Comparison of ENCODE assay signal across 17 mouse cellular contexts in the genomic region with DNA sequence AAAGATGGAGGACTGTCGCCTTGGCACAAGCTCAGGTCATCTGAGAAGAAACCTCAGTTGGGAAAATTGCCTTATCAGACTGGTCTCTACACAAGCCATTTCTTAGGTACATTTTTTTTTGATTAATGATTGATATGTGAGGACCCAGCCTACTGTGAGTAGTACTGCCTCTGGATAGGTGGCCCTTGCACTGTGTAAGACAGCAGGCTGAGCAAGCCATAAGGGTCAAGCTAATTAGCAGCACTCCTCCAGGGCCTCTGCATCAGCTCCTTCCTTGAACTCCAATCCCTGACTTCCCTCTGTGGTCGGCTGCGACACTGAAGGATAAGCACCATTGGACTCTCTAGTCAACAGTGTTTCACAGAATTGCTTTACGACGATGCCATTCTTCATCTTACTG.
"Had no signal": no experiment of that assay in that cellular context is flagged by ENCODE, and none has a peak within 500 bp of the region (broad histone marks: within the 10 kb centered on the region; RNA-seq: fewer than 3 reads in every experiment).

No protein-coding gene starts in this region.

- H3K9me3 ChIP-seq: liver, embryonic 13.5 days; liver, embryonic 15.5 days; lung, embryonic 15.5 days; megakaryocyte, embryonic 14.5 days; midbrain, embryonic 12.5 days; neural tube, embryonic 12.5 days had no signal

- H3K27me3 ChIP-seq: liver, embryonic 13.5 days; liver, embryonic 15.5 days; lung, embryonic 15.5 days; midbrain, embryonic 12.5 days; neural tube, embryonic 12.5 days had no signal

- ATAC-seq: liver, postnatal 0 days; lung, postnatal 0 days had no signal

- H3K27ac ChIP-seq: liver, embryonic 13.5 days; liver, embryonic 15.5 days; lung, embryonic 15.5 days; macrophage; midbrain, embryonic 12.5 days; neural tube, embryonic 12.5 days had no signal

- H3K4me3 ChIP-seq: liver, embryonic 13.5 days; liver, embryonic 15.5 days; lung, embryonic 15.5 days; megakaryocyte, embryonic 14.5 days; midbrain, embryonic 12.5 days; neural tube, embryonic 12.5 days had no signal

- H3K36me3 ChIP-seq: liver, embryonic 13.5 days; liver, embryonic 15.5 days; lung, embryonic 15.5 days; midbrain, embryonic 12.5 days; neural tube, embryonic 12.5 days had no signal

- DNase-seq: liver, embryonic 13.5 days; liver, postnatal 0 days; lung, adult 2 months; lung, postnatal 14 days; lung, postnatal 36 days; midbrain, embryonic 14.5 days; right cerebral cortex, postnatal 14 days; thymus, adult 18-20 months; thymus, postnatal 14 days; thymus, postnatal 36 days had no signal

- H3K4me2 ChIP-seq: liver, embryonic 13.5 days; liver, embryonic 15.5 days; lung, embryonic 15.5 days; midbrain, embryonic 12.5 days; neural tube, embryonic 12.5 days had no signal

- H3K9ac ChIP-seq: liver, embryonic 13.5 days; liver, embryonic 15.5 days; liver, postnatal 0 days; lung, embryonic 15.5 days; midbrain, embryonic 12.5 days; neural tube, embryonic 12.5 days had no signal

- H3K4me1 ChIP-seq: liver, embryonic 13.5 days; liver, embryonic 15.5 days; megakaryocyte, embryonic 14.5 days had no signal
